Mouse (Mus musculus): ENCODE measurements around the gene Cdkl4. TPM values are rescaled to one million over a fixed set of nuclear protein-coding genes. Genes with fewer than 3 reads are reported as not detected.
A peak's percentile ranks its signal among the peaks of the same experiment; 100 is the strongest.

Gene Cdkl4
- polyA plus RNA-seq, 1 experiment: 0.35 TPM

GRCm38 (mm10) chr17:80493891-80494290 is 83.7 kb downstream of the Cdkl4 start:
- TF ChIP-seq POLR2A (IDR thresholded peaks at IDR 0.05; ENCODE audit: low read depth, low read length): no peak
- no peak for TF ChIP-seq CTCF (IDR thresholded peaks at IDR 0.05; ENCODE audit: borderline replicate concordance, insufficient read depth, low read length)
- Histone ChIP-seq H3K4me3 (ENCODE audit: insufficient read depth, low read length) (no peak overlapping the region), H3K27ac (ENCODE audit: insufficient read depth, low read length) (no peak overlapping the region)

GRCm38 (mm10) chr17:80492811-80493210 is 84.8 kb downstream of the Cdkl4 start:
- TF ChIP-seq CTCF (IDR thresholded peaks at IDR 0.05; ENCODE audit: borderline replicate concordance, insufficient read depth, low read length) (no peak), POLR2A (IDR thresholded peaks at IDR 0.05; ENCODE audit: low read depth, low read length) (no peak)
- H3K27ac ChIP-seq (ENCODE audit: insufficient read depth, low read length): no peak overlapping the region
- H3K4me1 ChIP-seq (ENCODE audit: control insufficient read depth, insufficient read depth, low read length): peaks cover 15% of the 10 kb centered on the region; the same call in 1 of the 2 replicates
- no peak overlapping the region for H3K4me3 ChIP-seq (ENCODE audit: insufficient read depth, low read length)

More at GRCm38 (mm10) chr17:80493891-80494290, 83.7 kb downstream of the Cdkl4 start:
- peaks cover 12% of the 10 kb centered on the region; the same call in 1 of the 2 replicates for H3K4me1 ChIP-seq (ENCODE audit: control insufficient read depth, insufficient read depth, low read length)

- peaks cover 15% of the 10 kb centered on the region; the same call in 1 of the 2 replicates for H3K4me1 ChIP-seq (ENCODE audit: control insufficient read depth, insufficient read depth, low read length)
- TF ChIP-seq CTCF (IDR thresholded peaks at IDR 0.05; ENCODE audit: borderline replicate concordance, insufficient read depth, low read length) (no peak), POLR2A (IDR thresholded peaks at IDR 0.05; ENCODE audit: low read depth, low read length) (no peak)
- H3K4me3 ChIP-seq (ENCODE audit: insufficient read depth, low read length): no peak overlapping the region
- no peak overlapping the region for H3K27ac ChIP-seq (ENCODE audit: insufficient read depth, low read length)
These were observed 85.3 kb downstream of the Cdkl4 start for GRCm38 (mm10) chr17:80492274-80492673.

DNA sequence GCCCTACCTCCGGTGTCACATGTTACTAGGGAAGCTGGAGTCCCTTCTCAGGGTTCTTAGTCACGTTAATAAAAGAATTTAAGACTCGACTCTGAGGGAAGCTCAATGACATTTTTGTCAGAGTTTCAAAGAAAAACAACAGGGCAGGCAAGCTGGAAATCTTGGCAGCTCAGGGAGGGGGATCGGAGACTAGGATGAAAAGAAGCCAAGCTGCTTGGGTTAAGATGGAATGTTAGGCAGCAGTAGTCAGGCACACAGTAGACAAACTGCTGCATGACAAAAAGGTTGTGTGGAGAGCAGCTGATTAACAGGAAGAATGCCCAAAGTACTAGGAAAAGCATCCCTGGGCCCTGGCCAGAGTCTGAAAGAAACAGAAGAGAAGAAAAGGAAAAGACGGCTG is 87.4 kb downstream of the Cdkl4 start:
- no peak overlapping the region for H3K4me3 ChIP-seq (ENCODE audit: insufficient read depth, low read length)
- TF ChIP-seq POLR2A (IDR thresholded peaks at IDR 0.05; ENCODE audit: low read depth, low read length): no peak
- no peak for TF ChIP-seq CTCF (IDR thresholded peaks at IDR 0.05; ENCODE audit: borderline replicate concordance, insufficient read depth, low read length)
- peak overlapping the region; percentile 86 for H3K27ac ChIP-seq (ENCODE audit: insufficient read depth, low read length)
- peaks cover 15% of the 10 kb centered on the region; the same call in 1 of the 2 replicates for H3K4me1 ChIP-seq (ENCODE audit: control insufficient read depth, insufficient read depth, low read length)

DNA sequence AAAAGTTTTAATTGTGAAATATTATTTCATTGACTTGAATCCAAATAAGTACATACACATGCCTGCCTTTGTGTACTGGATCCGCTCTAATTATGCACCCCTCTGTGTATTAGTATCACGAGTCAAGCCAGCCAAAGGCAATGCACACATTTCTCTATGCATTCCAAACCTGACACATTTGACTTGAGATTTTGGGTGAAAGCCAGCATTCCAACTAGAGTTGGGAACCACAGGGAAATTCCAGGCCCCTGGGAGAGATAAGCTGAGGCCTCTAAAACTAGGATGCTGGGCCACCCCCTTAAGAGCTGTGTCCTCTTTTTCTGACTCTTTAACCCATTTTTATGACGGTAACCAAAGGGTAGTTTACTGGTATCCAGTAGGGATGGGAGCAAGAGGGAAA is 88.7 kb downstream of the Cdkl4 start:
- H3K4me3 ChIP-seq (ENCODE audit: insufficient read depth, low read length): no peak overlapping the region
- H3K4me1 ChIP-seq (ENCODE audit: control insufficient read depth, insufficient read depth, low read length): peaks cover 15% of the 10 kb centered on the region; the same call in 1 of the 2 replicates
- no peak for TF ChIP-seq POLR2A (IDR thresholded peaks at IDR 0.05; ENCODE audit: low read depth, low read length)
- no peak for TF ChIP-seq CTCF (IDR thresholded peaks at IDR 0.05; ENCODE audit: borderline replicate concordance, insufficient read depth, low read length)
- H3K27ac ChIP-seq (ENCODE audit: insufficient read depth, low read length): peak overlapping the region; percentile 81

- no peak for TF ChIP-seq POLR2A (IDR thresholded peaks at IDR 0.05; ENCODE audit: low read depth, low read length)
- no peak for TF ChIP-seq CTCF (IDR thresholded peaks at IDR 0.05; ENCODE audit: borderline replicate concordance, insufficient read depth, low read length)
- Histone ChIP-seq H3K27ac (ENCODE audit: insufficient read depth, low read length) (peak overlapping the region; percentile 31; the same call in 1 of the 2 replicates), H3K4me3 (ENCODE audit: insufficient read depth, low read length) (no peak overlapping the region), H3K4me1 (ENCODE audit: control insufficient read depth, insufficient read depth, low read length) (peaks cover 13% of the 10 kb centered on the region; the same call in 1 of the 2 replicates)
These were observed 92.5 kb downstream of the Cdkl4 start for GRCm38 (mm10) chr17:80485160-80485559.

DNA sequence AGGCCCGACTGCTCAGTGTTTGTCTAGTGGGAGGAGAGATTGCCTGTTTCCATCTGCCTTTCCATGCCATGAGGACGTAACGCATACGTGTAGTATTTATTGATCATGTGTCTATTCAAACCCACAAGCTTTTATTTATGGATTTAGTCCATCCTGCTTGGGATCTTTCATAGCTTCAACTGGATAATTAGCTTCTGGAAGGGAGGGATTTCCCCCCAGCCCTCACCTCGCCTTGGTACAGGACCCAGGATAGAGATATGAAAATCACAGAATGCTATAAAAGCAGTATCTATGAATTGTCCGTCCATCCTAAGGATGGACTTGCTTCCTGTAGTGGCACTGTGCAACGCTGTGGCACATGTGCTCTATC is 96.8 kb downstream of the Cdkl4 start:
- H3K4me1 ChIP-seq (ENCODE audit: control insufficient read depth, insufficient read depth, low read length): no peaks in the 10 kb centered on the region
- no peak for TF ChIP-seq POLR2A (IDR thresholded peaks at IDR 0.05; ENCODE audit: low read depth, low read length)
- TF ChIP-seq CTCF (IDR thresholded peaks at IDR 0.05; ENCODE audit: borderline replicate concordance, insufficient read depth, low read length): no peak
- peak overlapping the region; percentile 50; the same call in 1 of the 2 replicates for H3K4me3 ChIP-seq (ENCODE audit: insufficient read depth, low read length)
- H3K27ac ChIP-seq (ENCODE audit: insufficient read depth, low read length): no peak overlapping the region; the same call in 1 of the 2 replicates

GRCm38 (mm10) chr17:80480031-80480854 is 97.4 kb downstream of the Cdkl4 start, which contains the start of gene Sos1:
Gene Sos1 (minus strand): TSS chr17:80480453.
- Histone ChIP-seq H3K27ac (ENCODE audit: insufficient read depth, low read length) (peak within 1 kb of the TSS; percentile 38), H3K4me3 (ENCODE audit: insufficient read depth, low read length) (peak within 1 kb of the TSS; percentile 60), H3K4me1 (ENCODE audit: control insufficient read depth, insufficient read depth, low read length) (no peaks in the 10 kb centered on the region)
- peak; percentile 72 for TF ChIP-seq POLR2A (IDR thresholded peaks at IDR 0.05; ENCODE audit: low read depth, low read length)
- no peak for TF ChIP-seq CTCF (IDR thresholded peaks at IDR 0.05; ENCODE audit: borderline replicate concordance, insufficient read depth, low read length)

DNA sequence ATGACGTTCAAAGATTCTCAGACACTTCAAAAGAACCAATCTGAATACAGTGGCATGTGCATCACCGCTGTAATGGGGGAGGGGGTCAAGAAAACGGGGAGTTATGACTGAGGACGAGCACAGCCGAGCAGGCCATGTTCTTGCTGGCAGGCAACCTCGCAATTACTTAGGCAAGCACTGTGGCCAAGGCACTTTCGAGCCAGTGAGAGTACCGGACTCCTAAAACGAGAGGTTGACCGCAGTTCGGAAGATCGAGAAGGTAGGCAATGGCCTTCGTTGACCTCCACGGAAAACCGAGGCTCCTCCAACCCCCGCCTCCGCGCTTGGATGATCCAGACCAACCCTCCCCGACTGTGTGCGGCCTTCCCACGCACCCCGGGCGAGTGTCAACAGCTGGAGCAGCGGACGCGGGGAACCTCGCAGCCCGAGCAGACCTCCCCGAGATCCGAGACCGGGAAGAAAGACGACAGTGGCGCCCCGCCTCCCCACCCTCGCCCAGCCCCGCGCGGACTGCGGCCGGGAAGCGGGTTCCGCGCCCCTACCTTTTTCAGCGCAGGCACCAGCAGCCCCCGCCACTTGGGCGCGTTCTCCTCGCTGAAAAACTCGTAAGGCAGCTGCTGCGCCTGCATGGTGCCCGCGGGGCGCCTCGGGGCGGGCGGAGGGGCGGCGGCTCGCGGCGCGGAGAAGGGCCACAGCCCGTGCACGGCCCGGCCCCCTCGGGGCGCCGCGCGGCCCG is 98.2 kb downstream of the Cdkl4 start:
- Histone ChIP-seq H3K4me1 (ENCODE audit: control insufficient read depth, insufficient read depth, low read length) (no peaks in the 10 kb centered on the region), H3K4me3 (ENCODE audit: insufficient read depth, low read length) (peak overlapping the region; percentile 60), H3K27ac (ENCODE audit: insufficient read depth, low read length) (peak overlapping the region; percentile 2; the same call in 1 of the 2 replicates)
- no peak; the same call in 1 of the 2 replicates for TF ChIP-seq POLR2A (IDR thresholded peaks at IDR 0.05; ENCODE audit: low read depth, low read length)
- TF ChIP-seq CTCF (IDR thresholded peaks at IDR 0.05; ENCODE audit: borderline replicate concordance, insufficient read depth, low read length): no peak

Data from embryonic fibroblast, embryonic 13.5 days (primary cell).